Mouse (Mus musculus) brain, embryonic 14.5 days (tissue): ENCODE data around the gene Hnrnpr.

Source experiments
- CTCF ChIP-seq: fragments of 200-500 bp; IDR thresholded peaks from 2 replicates; pipeline ENCODE4 v1.5.1; 2012; ENCODE audit warnings: inconsistent platforms, mild to moderate bottlenecking, moderate library complexity, borderline replicate concordance; ENCODE audit not compliant: insufficient read depth, insufficient read length; ENCODE audit errors: extremely low read depth
- POLR2A ChIP-seq: fragments of 200-500 bp; IDR thresholded peaks from 2 replicates; pipeline ENCODE4 v1.6.1; 2012; ENCODE audit warnings: mild to moderate bottlenecking, inconsistent platforms, borderline replicate concordance; ENCODE audit not compliant: poor library complexity, insufficient read depth, insufficient read length, severe bottlenecking; ENCODE audit errors: extremely low read depth

DNA sequence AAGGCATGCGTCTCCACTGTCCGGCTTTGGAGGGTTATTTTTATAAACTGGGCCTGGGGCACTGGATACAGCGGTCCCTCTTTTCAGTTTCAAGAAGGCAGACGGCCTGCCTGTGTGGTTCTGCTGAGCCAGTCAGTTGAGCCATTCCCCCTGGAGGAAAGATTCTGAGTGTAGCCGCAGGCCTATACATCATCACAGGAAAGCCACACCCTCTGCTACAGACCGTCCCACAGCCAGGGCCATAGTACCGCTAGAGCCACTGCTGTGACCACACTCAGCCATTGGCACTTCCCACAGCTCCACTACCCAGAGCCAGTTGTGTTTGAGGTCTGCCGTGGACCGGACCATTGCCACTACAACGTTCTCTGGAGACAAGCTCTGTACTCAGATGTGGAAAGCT is 91.1 kb downstream of the Hnrnpr start:
- no peak for TF ChIP-seq CTCF
- no peak for TF ChIP-seq POLR2A
